Mouse (Mus musculus): ENCODE data around the gene Gm20708.
A peak's percentile ranks its signal among the peaks of the same experiment; 100 is the strongest.
"Not testable (repeated sequence)": the region's sequence is repeated elsewhere in the genome, so short reads cannot be mapped to it uniquely, and the experiment has no call there.

Gm20708 gene

GRCm38 (mm10) chr11:117833509-117833908, 24.0 kb downstream of the Gm20708 start:
- not testable (repeated sequence) for DNase-seq (ENCODE audit: low spot score)

GRCm38 (mm10) chr11:117834086-117834485, 24.6 kb downstream of the Gm20708 start:
- DNase-seq (ENCODE audit: low spot score): no peak

GRCm38 (mm10) chr11:117836306-117836705, 26.8 kb downstream of the Gm20708 start:
- no peak for DNase-seq (ENCODE audit: low spot score)

GRCm38 (mm10) chr11:117838572-117838971, 29.1 kb downstream of the Gm20708 start:
- no peak for DNase-seq (ENCODE audit: low spot score)

- DNase-seq (ENCODE audit: low spot score): no peak
Observed at GRCm38 (mm10) chr11:117839021-117839420, 29.6 kb downstream of the Gm20708 start.

- no peak for DNase-seq (ENCODE audit: low spot score)
Observed at GRCm38 (mm10) chr11:117840910-117841309, 31.4 kb downstream of the Gm20708 start.

- DNase-seq (ENCODE audit: low spot score): no peak
Observed at GRCm38 (mm10) chr11:117843434-117843833, 34.0 kb downstream of the Gm20708 start.

- no peak for DNase-seq (ENCODE audit: low spot score)
Observed at GRCm38 (mm10) chr11:117844997-117845396, 35.5 kb downstream of the Gm20708 start.

GRCm38 (mm10) chr11:117845651-117846050, 36.2 kb downstream of the Gm20708 start:
- no peak for DNase-seq (ENCODE audit: low spot score)

GRCm38 (mm10) chr11:117846640-117847039, 37.2 kb downstream of the Gm20708 start:
- no peak for DNase-seq (ENCODE audit: low spot score)

- no peak for DNase-seq (ENCODE audit: low spot score)
Observed at GRCm38 (mm10) chr11:117847593-117848215, 38.2 kb downstream of the Gm20708 start.

- DNase-seq (ENCODE audit: low spot score): no peak
Observed at GRCm38 (mm10) chr11:117848271-117848984, 39.0 kb downstream of the Gm20708 start.

- peak; percentile 95 for DNase-seq (ENCODE audit: low spot score)
Observed at GRCm38 (mm10) chr11:117848985-117849671, 39.7 kb downstream of the Gm20708 start, which contains the start of gene Birc5. TSS of gene Birc5 (plus strand) at chr11:117849251.

GRCm38 (mm10) chr11:117852875-117853274, 43.4 kb downstream of the Gm20708 start:
- DNase-seq (ENCODE audit: low spot score): no peak

- DNase-seq (ENCODE audit: low spot score): no peak
Observed at GRCm38 (mm10) chr11:117854241-117854640, 44.8 kb downstream of the Gm20708 start.

- no peak for DNase-seq (ENCODE audit: low spot score)
Observed at GRCm38 (mm10) chr11:117855360-117855759, 45.9 kb downstream of the Gm20708 start.

- no peak for DNase-seq (ENCODE audit: low spot score)
Observed at GRCm38 (mm10) chr11:117855975-117856374, 46.5 kb downstream of the Gm20708 start.

- DNase-seq (ENCODE audit: low spot score): no peak
Observed at GRCm38 (mm10) chr11:117857462-117857861, 48.0 kb downstream of the Gm20708 start.

GRCm38 (mm10) chr11:117858392-117858791, 48.9 kb downstream of the Gm20708 start:
- no peak for DNase-seq (ENCODE audit: low spot score)

GRCm38 (mm10) chr11:117860601-117861000, 51.1 kb downstream of the Gm20708 start, which contains the start of gene Tmem235:
TSS of gene Tmem235 (plus strand) at chr11:117860752.
- DNase-seq (ENCODE audit: low spot score): no peak

- no peak for DNase-seq (ENCODE audit: low spot score)
Observed at GRCm38 (mm10) chr11:117863174-117863856, 53.8 kb downstream of the Gm20708 start.

- DNase-seq (ENCODE audit: low spot score): no peak
Observed at GRCm38 (mm10) chr11:117864805-117865204, 55.3 kb downstream of the Gm20708 start.
